Mouse (Mus musculus): ENCODE data around the gene Mmp11. TPM values are rescaled to one million over a fixed set of nuclear protein-coding genes. Genes with fewer than 3 reads are reported as not detected.
A peak's percentile ranks its signal among the peaks of the same experiment; 100 is the strongest.
"Not testable (repeated sequence)": the region's sequence is repeated elsewhere in the genome, so short reads cannot be mapped to it uniquely, and the experiment has no call there.

The Mmp11 gene
- total and polyA plus RNA-seq, 2 experiments from 2014 or later, result 12.6 to 29.4 TPM

- no peak overlapping the region for H3K27ac ChIP-seq (ENCODE audit: low read depth)
- DNase-seq (ENCODE audit: low spot score) (no peak), ATAC-seq (ENCODE audit: insufficient read depth, low read depth) (no peak)
- no peaks in the 10 kb centered on the region for H3K9me3 ChIP-seq (replicated peaks; ENCODE audit: control insufficient read depth, low read length)
- H3K4me3 ChIP-seq (ENCODE audit: low read depth, low read length), result no peak overlapping the region
- no peak overlapping the region for H3K4me2 ChIP-seq (ENCODE audit: low read depth, low read length)
- WGBS, result 76% methylated on average over 6 of the region's 6 CpGs
- peaks cover 26% of the 10 kb centered on the region for H3K36me3 ChIP-seq (replicated peaks; ENCODE audit: control insufficient read depth, insufficient read depth, low read length)
- H3K4me1 ChIP-seq (ENCODE audit: control insufficient read depth, insufficient read depth), result peaks cover 24% of the 10 kb centered on the region
- TF ChIP-seq CTCF (IDR thresholded peaks at IDR 0.05; ENCODE audit: low read depth) (no peak), EP300 (IDR thresholded peaks at IDR 0.05; ENCODE audit: low read depth) (no peak)
- H3K9ac ChIP-seq (replicated peaks; ENCODE audit: low read depth, low read length), result no peak overlapping the region
- H3K27me3 ChIP-seq (ENCODE audit: control insufficient read depth, insufficient read depth, low read length), result no peaks in the 10 kb centered on the region
Measured at GRCm38 (mm10) chr10:75894601-75895000, 41.7 kb downstream of the Mmp11 start.

GRCm38 (mm10) chr10:75893089-75893750 lies 43.1 kb downstream of the Mmp11 start, which contains the start of gene Derl3:
Gene Derl3 (plus strand): TSS chr10:75893413.
- Histone ChIP-seq H3K4me2 (ENCODE audit: low read depth, low read length) (peak within 1 kb of the TSS; percentile 70), H3K27ac (ENCODE audit: low read depth) (no peak within 1 kb of the TSS), H3K36me3 (replicated peaks; ENCODE audit: control insufficient read depth, insufficient read depth, low read length) (peaks cover 26% of the 10 kb centered on the region), H3K4me3 (ENCODE audit: low read depth, low read length) (peak within 1 kb of the TSS; percentile 42), H3K4me1 (ENCODE audit: control insufficient read depth, insufficient read depth) (peaks cover 10% of the 10 kb centered on the region), H3K9ac (replicated peaks; ENCODE audit: low read depth, low read length) (no peak within 1 kb of the TSS; the same call in 1 of the 2 replicates), H3K27me3 (ENCODE audit: control insufficient read depth, insufficient read depth, low read length) (no peaks in the 10 kb centered on the region), H3K9me3 (replicated peaks; ENCODE audit: control insufficient read depth, low read length) (no peaks in the 10 kb centered on the region)
- no peak for TF ChIP-seq CTCF (IDR thresholded peaks at IDR 0.05; ENCODE audit: low read depth)
- no peak for TF ChIP-seq EP300 (IDR thresholded peaks at IDR 0.05; ENCODE audit: low read depth)
- DNase-seq (ENCODE audit: low spot score) (peak; percentile 96), ATAC-seq (ENCODE audit: insufficient read depth, low read depth) (peak; percentile 98)
- 2% methylated on average over 51 of the region's 51 CpGs for WGBS

GRCm38 (mm10) chr10:75889406-75890153 lies 46.7 kb downstream of the Mmp11 start:
- H3K36me3 ChIP-seq (replicated peaks; ENCODE audit: control insufficient read depth, insufficient read depth, low read length), result no peaks in the 10 kb centered on the region
- no peak overlapping the region for H3K9ac ChIP-seq (replicated peaks; ENCODE audit: low read depth, low read length)
- peaks cover 8% of the 10 kb centered on the region for H3K4me1 ChIP-seq (ENCODE audit: control insufficient read depth, insufficient read depth)
- H3K4me2 ChIP-seq (ENCODE audit: low read depth, low read length), result no peak overlapping the region
- DNase-seq (ENCODE audit: low spot score) (no peak), ATAC-seq (ENCODE audit: insufficient read depth, low read depth) (no peak)
- 39% methylated on average over 8 of the region's 8 CpGs for WGBS
- no peak overlapping the region for H3K4me3 ChIP-seq (ENCODE audit: low read depth, low read length)
- H3K9me3 ChIP-seq (replicated peaks; ENCODE audit: control insufficient read depth, low read length), result no peaks in the 10 kb centered on the region
- no peaks in the 10 kb centered on the region for H3K27me3 ChIP-seq (ENCODE audit: control insufficient read depth, insufficient read depth, low read length)
- H3K27ac ChIP-seq (ENCODE audit: low read depth), result no peak overlapping the region
- TF ChIP-seq EP300 (IDR thresholded peaks at IDR 0.05; ENCODE audit: low read depth) (no peak), CTCF (IDR thresholded peaks at IDR 0.05; ENCODE audit: low read depth) (no peak)

- H3K27me3 ChIP-seq (ENCODE audit: control insufficient read depth, insufficient read depth, low read length); H3K27ac ChIP-seq (ENCODE audit: low read depth); H3K4me2 ChIP-seq (ENCODE audit: low read depth, low read length); H3K4me1 ChIP-seq (ENCODE audit: control insufficient read depth, insufficient read depth); H3K9ac ChIP-seq (replicated peaks; ENCODE audit: low read depth, low read length); DNase-seq (ENCODE audit: low spot score); H3K4me3 ChIP-seq (ENCODE audit: low read depth, low read length); H3K9me3 ChIP-seq (replicated peaks; ENCODE audit: control insufficient read depth, low read length); H3K36me3 ChIP-seq (replicated peaks; ENCODE audit: control insufficient read depth, insufficient read depth, low read length); ATAC-seq (ENCODE audit: insufficient read depth, low read depth): not testable (repeated sequence)
- WGBS, result 84% methylated on average over 4 of the region's 5 CpGs
Measured at GRCm38 (mm10) chr10:75887504-75887903, 48.8 kb downstream of the Mmp11 start.

- no peak overlapping the region for H3K27ac ChIP-seq (ENCODE audit: low read depth)
- no peaks in the 10 kb centered on the region for H3K27me3 ChIP-seq (ENCODE audit: control insufficient read depth, insufficient read depth, low read length)
- no peaks in the 10 kb centered on the region for H3K9me3 ChIP-seq (replicated peaks; ENCODE audit: control insufficient read depth, low read length)
- H3K9ac ChIP-seq (replicated peaks; ENCODE audit: low read depth, low read length), result no peak overlapping the region
- WGBS, result 93% methylated on average over 8 of the region's 8 CpGs
- H3K4me1 ChIP-seq (ENCODE audit: control insufficient read depth, insufficient read depth), result no peaks in the 10 kb centered on the region
- H3K36me3 ChIP-seq (replicated peaks; ENCODE audit: control insufficient read depth, insufficient read depth, low read length), result no peaks in the 10 kb centered on the region
- no peak overlapping the region for H3K4me2 ChIP-seq (ENCODE audit: low read depth, low read length)
- H3K4me3 ChIP-seq (ENCODE audit: low read depth, low read length), result no peak overlapping the region
- DNase-seq (ENCODE audit: low spot score), result no peak
- no peak for ATAC-seq (ENCODE audit: insufficient read depth, low read depth)
- no peak for TF ChIP-seq CTCF (IDR thresholded peaks at IDR 0.05; ENCODE audit: low read depth)
- TF ChIP-seq EP300 (IDR thresholded peaks at IDR 0.05; ENCODE audit: low read depth), result no peak
Measured at GRCm38 (mm10) chr10:75884742-75885141, 51.6 kb downstream of the Mmp11 start.

All from heart, postnatal 0 days (tissue).